Mouse (Mus musculus) gastrocnemius, postnatal 14 days (tissue): ENCODE data around the gene Gm12216. TPM values are rescaled to one million over a fixed set of nuclear protein-coding genes. Genes with fewer than 3 reads are reported as not detected.
"Not testable (repeated sequence)": the region's sequence is repeated elsewhere in the genome, so short reads cannot be mapped to it uniquely, and the experiment has no call there.

Source experiments
- DNase-seq: peaks from one replicate; pipeline ENCODE4 v3.0.0; 2021; ENCODE audit warnings: mixed read lengths
- intact Hi-C: fragments of 180-260 bp; cut with DNase I; formaldehyde crosslinking; loops from one replicate; pipeline ENCODE4 v1.15.1; 2025; ENCODE audit warnings: low total_unique reads
- total RNA-seq, 2 experiments: library from RNA; stranded (reverse); gene quantifications; 2 replicates each; pipeline ENCODE4 v1.2.3; 2021

The Gm12216 gene
- total RNA-seq, 2 experiments from 2014 or later: 2.1 to 3.7 TPM

DNA sequence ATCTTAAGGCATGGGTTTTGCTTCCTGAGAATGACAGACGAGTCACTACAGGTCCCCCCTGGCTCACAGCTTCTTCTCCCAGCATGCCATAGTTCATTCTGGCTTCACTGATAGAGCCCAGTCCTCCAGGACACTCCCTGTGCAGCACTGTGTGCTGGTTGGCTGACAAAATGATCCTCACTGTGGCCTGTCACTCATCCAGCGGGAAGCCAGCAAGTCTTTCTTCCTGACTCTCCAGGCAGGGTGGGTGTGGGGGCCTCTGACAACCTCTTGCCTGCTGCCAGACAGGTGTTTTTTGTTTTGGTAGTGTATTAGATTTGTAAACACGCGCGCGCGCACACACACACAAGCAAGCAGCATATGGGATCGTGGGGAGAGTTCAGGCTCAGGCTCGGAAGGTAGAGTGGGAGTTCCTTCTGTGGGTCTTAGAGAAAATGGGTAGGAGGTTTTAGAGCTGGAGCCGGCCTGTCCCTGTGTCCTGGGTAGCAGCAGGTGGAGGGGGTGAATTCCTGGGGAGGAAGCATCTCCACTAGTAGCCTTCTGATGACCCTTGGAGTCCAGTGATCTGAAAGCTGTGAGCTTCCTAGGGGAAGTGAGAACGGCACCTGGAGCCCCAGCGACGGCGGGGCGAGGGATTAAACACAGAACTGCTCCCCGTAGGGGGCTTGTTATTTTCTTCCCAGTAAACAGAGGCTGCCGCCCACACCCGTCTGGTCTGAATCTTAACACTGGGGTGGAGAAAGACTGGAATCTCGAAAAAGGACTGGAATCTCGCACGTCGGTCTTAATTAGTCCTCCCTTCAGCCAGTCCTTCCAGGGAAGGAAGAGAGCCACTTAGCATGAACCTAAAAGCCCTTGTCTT is 99.3 kb downstream of the Gm12216 start:
- intact Hi-C loops: loop anchor here (5.0 kb wide), 1 partner anchor 93 kb away; no protein-coding TSS in a partner anchor
- no peak for DNase-seq

GRCm38 (mm10) chr11:53758791-53759351 is 100.2 kb downstream of the Gm12216 start:
- DNase-seq: no peak
- intact Hi-C loops: loop anchor here (5.0 kb wide), 1 partner anchor 93 kb away; no protein-coding TSS in a partner anchor

DNA sequence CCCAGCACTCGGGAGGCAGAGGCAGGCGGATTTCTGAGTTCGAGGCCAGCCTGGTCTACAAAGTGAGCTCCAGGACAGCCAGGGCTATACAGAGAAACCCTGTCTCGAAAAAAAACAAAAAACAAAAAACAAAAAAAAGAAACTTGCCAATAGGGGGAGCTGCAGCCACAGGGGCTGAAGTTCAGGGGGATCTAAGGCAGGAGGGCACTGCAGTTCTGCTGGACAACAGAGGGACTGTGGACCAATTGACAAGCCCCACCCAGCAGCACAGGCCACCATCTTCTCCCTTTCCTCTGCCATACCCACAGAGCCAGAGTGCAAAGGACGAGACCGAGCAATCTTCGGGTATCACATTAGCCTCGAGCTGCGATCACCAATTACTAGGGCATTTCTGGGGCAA is 101.0 kb downstream of the Gm12216 start:
- intact Hi-C loops: loop anchor here (5.0 kb wide), 1 partner anchor 94 kb away; no protein-coding TSS in a partner anchor
- not testable (repeated sequence) for DNase-seq

DNA sequence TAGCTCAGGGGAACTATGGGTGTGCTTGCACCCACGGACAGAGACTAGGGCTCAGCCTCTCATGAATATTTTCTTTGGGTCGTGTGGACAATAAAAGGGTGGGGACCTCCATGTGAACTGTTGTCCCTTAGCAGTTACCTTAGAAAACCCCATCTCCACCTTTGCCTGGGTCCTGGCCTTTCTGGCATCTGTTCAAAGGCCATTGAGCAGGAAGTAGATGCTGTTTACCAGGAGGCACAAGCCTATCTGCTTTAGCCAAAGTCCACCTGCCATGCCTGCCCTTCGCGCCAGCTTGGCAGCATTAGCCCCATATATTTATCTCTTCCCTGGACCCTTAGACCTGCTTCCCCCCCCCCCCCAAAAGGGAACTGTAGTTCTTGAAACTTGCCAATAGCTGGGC is 101.4 kb downstream of the Gm12216 start:
- intact Hi-C loops: loop anchor here (5.0 kb wide), 1 partner anchor 95 kb away; no protein-coding TSS in a partner anchor
- no peak for DNase-seq

DNA sequence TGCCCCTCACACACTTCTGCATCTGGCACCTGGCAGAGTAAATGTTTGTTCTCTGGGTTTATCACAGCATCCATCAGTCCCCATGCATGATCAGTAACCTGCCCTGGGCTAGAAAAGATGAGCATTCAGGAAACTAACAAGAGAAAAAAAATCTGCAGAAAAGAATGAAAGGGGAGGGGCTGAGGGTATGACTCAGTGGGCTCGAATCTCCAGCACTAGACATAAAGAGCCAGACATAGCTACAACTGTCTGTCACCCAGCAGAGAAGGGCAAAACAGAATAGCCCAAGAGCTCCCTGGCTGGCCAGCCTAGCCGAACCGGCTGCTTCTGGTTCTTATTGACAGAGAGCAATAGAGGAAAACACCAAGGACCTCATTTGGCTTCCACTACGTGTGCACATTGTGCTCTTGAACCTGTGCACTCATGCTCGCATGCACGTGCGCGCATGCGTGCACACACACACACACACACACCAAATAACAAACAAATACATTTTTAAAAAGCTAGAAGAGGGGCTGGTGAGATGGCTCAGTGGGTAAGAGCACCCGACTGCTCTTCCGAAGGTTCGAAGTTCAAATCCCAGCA is 104.0 kb downstream of the Gm12216 start:
- intact Hi-C loops: loop anchor here (5.0 kb wide), 1 partner anchor 97 kb away; no protein-coding TSS in a partner anchor
- DNase-seq: no peak

GRCm38 (mm10) chr11:53749716-53750352 is 109.2 kb downstream of the Gm12216 start:
- intact Hi-C loops: no loop called here

GRCm38 (mm10) chr11:53749306-53749705 is 109.8 kb downstream of the Gm12216 start:
- DNase-seq: no peak
- intact Hi-C loops: no loop called here

More at GRCm38 (mm10) chr11:53749716-53750352, 109.2 kb downstream of the Gm12216 start:
- DNase-seq: no peak

GRCm38 (mm10) chr11:53748614-53749013 is 110.4 kb downstream of the Gm12216 start:
- DNase-seq: no peak
- intact Hi-C loops: no loop called here

- intact Hi-C loops: no loop called here
- DNase-seq: no peak
Measured at GRCm38 (mm10) chr11:53747985-53748384, 111.1 kb downstream of the Gm12216 start.

GRCm38 (mm10) chr11:53745260-53745659 is 113.8 kb downstream of the Gm12216 start:
- intact Hi-C loops: no loop called here

DNA sequence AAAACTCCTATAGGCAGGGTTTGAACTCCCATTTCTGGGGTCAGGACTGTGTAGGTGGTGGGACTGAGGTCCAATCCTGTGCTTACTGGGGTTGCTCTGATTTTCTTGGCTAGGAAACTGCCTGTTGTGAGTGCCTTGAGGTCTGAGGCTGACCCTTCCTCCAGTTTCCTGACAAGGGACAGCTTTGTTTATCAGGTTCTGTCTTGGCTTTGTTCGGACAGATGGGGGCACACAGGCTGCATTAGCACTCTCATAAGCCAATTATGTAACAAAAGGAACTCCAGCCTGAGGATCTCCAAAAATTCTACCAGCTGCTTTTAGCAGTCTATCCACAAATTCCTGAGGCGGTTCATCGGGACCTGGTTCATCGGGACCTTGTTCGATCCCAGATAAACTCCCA is 116.7 kb downstream of the Gm12216 start:
- intact Hi-C loops: no loop called here

More at GRCm38 (mm10) chr11:53745260-53745659, 113.8 kb downstream of the Gm12216 start:
- no peak for DNase-seq

DNA sequence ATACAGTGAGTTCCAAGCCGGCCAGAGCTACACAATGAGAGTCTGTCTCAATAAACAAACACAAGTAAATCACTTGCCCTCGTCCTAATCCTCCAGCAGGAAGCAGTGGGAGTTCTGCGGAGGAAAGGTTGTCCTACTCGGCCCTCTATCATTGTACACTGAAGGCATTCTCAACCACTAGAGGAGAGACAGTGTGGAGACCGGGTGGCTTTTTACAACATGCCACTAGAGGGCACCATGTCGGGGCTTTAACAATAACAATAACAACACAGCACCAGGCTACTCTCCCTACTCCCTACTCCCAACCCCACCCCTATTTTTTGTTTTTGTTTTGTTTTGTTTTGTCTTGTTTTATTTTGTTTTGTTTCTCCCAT is 121.5 kb downstream of the Gm12216 start:
- peak; percentile 38 for DNase-seq
- intact Hi-C loops: no loop called here

More for the DNA sequence above, 116.7 kb downstream of the Gm12216 start:
- no peak for DNase-seq

DNA sequence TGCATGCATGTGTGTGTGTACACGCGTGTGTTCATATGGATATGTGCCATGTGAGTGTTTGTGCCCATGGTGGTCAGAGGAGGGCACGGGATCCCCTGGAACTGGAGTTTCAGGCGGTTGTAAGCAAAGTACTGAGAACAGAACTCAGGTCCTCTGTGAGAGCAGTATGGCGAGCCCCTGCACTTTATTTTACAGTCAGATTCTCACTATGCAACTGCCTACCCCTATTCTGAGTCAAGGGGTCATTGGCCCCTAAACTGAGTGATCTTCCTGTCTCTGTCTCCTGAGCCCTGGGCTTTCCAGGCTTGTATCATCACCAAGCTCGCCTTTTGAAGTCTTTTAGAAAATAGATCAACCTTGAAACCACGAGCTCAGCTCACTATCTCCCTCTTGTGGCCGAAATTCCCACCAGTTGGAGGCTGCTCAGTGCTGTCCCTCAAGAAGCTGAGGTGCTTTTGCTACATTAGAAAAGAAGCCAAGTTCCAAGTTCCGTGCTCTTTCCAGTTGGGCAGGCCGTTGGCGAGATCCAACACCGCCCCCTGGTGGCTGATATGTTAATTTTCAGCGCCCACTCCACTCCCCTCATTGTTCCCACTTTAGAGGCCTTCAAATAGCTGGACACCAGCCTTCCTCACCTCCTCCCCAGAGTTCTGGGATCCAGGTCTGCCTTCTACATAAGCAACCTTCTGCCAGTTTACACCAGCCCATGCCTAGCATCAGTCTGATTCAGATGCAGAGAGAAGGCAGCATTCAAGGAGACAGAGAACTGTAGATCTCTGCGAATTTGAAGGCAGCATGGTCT is 122.1 kb downstream of the Gm12216 start:
- DNase-seq: peak; percentile 78
- intact Hi-C loops: no loop called here

DNA sequence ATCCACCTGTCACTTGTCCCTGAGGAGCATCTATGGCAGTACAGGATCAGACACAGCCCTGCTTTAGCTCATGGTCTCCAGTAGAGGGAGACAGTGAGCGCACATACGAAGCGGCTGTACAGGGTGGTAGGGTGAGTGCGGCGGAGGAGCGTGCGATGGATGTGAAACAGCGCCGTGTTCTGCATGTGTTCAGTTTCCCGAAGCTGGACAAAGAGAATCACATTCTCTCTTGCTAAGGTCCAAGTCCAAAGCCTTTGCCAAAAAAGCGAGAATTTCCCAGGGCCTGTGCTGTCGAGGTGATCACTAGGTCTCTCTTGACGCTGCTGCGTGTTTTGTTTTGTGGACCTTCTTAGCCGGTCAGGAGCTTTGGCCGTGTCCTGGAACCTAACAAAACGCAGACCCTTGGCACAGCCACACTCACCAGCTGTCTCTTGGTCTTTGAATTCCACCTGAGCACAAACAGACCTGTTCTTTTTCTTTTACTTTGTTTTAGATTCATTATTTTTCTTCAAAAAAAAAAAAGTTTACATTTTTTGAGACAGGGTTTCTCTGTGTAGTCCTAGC is 123.3 kb downstream of the Gm12216 start:
- DNase-seq: peak; percentile 54
- intact Hi-C loops: no loop called here

GRCm38 (mm10) chr11:53734970-53735681 is 123.9 kb downstream of the Gm12216 start:
- intact Hi-C loops: no loop called here
- no peak for DNase-seq

GRCm38 (mm10) chr11:53734431-53734830 is 124.6 kb downstream of the Gm12216 start:
- intact Hi-C loops: no loop called here
- no peak for DNase-seq

GRCm38 (mm10) chr11:53733824-53734223 is 125.2 kb downstream of the Gm12216 start:
- no peak for DNase-seq
- intact Hi-C loops: no loop called here
